Mouse (Mus musculus): ENCODE data around the gene Fmnl3.

- TF ChIP-seq CTCF (conservative IDR thresholded peaks at IDR 0.05; ENCODE audit: insufficient read depth, insufficient read length, low read depth, low read length) = no peak
- TF ChIP-seq POLR2A (IDR thresholded peaks at IDR 0.05; ENCODE audit: low read depth, low read length) = no peak
These were observed 38.9 kb downstream of the Fmnl3 start for GRCm38 (mm10) chr15:99331341-99331740.
